ENCODE assay signal across 8 mouse cellular contexts in genomic region chr9:72169728-72170188, GRCm38 (mm10). TPM values are rescaled to one million over a fixed set of nuclear protein-coding genes. Genes with fewer than 3 reads are reported as not detected.
A peak's percentile ranks its signal among the peaks of the same experiment; 100 is the strongest.
DNase-seq lines count a peak whose midpoint lies in the region; ATAC-seq lines count a peak whose summit lies in the region.

No protein-coding gene starts in this region.

- DNase-seq in B cell, adult 2 months = peak; percentile 22 to 30
- peak; percentile 55 for DNase-seq in adrenal gland, postnatal 25 days
- DNase-seq in gastrocnemius, adult 18-20 months (ENCODE audit: low spot score) = peak; percentile 42
- no peak for DNase-seq in hindbrain, embryonic 14.5 days (ENCODE audit: low spot score)
- DNase-seq in liver = peak; percentile 35
- peak; percentile 40 for DNase-seq in testis, postnatal 14 days (ENCODE audit: low spot score)
- no peak for DNase-seq in frontal cortex, adult 2 months (ENCODE audit: extremely low spot score in 1 of 2, low spot score in 1 of 2)

- WGBS in hindbrain, embryonic 14.5 days = 9% methylated on average over 12 of the region's 12 CpGs
- WGBS in midbrain, embryonic 15.5 days = 5% methylated on average over 12 of the region's 12 CpGs

- peaks cover 6% of the 10 kb centered on the region; the same call in 1 of the 2 replicates for H3K4me1 ChIP-seq in hindbrain, embryonic 14.5 days (replicated peaks; ENCODE audit: control insufficient read depth, insufficient read depth, low read length)
- peaks cover 8% of the 10 kb centered on the region for H3K4me1 ChIP-seq in midbrain, embryonic 15.5 days

- ATAC-seq in hindbrain, embryonic 14.5 days (ENCODE audit: low FRiP score) = no peak
- no peak for ATAC-seq in midbrain, embryonic 15.5 days (replicated peaks)

- no peaks in the 10 kb centered on the region for H3K36me3 ChIP-seq in hindbrain, embryonic 14.5 days (replicated peaks; ENCODE audit: control insufficient read depth, insufficient read depth)
- no peaks in the 10 kb centered on the region for H3K36me3 ChIP-seq in midbrain, embryonic 15.5 days (replicated peaks)

- peak overlapping the region; percentile 14; the same call in 1 of the 2 replicates for H3K4me3 ChIP-seq in hindbrain, embryonic 14.5 days (replicated peaks; ENCODE audit: low read length)
- H3K4me3 ChIP-seq in midbrain, embryonic 15.5 days = peak overlapping the region; percentile 24

- H3K27ac ChIP-seq in hindbrain, embryonic 14.5 days = no peak overlapping the region
- no peak overlapping the region for H3K27ac ChIP-seq in midbrain, embryonic 15.5 days

- no peaks in the 10 kb centered on the region for H3K9me3 ChIP-seq in hindbrain, embryonic 14.5 days (ENCODE audit: control insufficient read depth, low read length)
- no peaks in the 10 kb centered on the region for H3K9me3 ChIP-seq in midbrain, embryonic 15.5 days

- H3K4me2 ChIP-seq in hindbrain, embryonic 14.5 days (replicated peaks) = peak overlapping the region; percentile 45
- peak overlapping the region; percentile 45 for H3K4me2 ChIP-seq in midbrain, embryonic 15.5 days

- no peaks in the 10 kb centered on the region for H3K27me3 ChIP-seq in hindbrain, embryonic 14.5 days (ENCODE audit: control insufficient read depth, insufficient read depth, low read length)
- no peaks in the 10 kb centered on the region for H3K27me3 ChIP-seq in midbrain, embryonic 15.5 days (replicated peaks)

- peak overlapping the region; percentile 32 for H3K9ac ChIP-seq in hindbrain, embryonic 14.5 days
- peak overlapping the region; percentile 24; the same call in 1 of the 2 replicates for H3K9ac ChIP-seq in midbrain, embryonic 15.5 days

RNA-seq across cellular contexts. Expression of gene Tcf12, which starts 58.1 kb away (rescaled TPM):
- total RNA-seq in adrenal gland, postnatal 25 days (2021) = 83.1 and 89.3 TPM in 2 replicates
- total RNA-seq in gastrocnemius, adult 18-20 months (2021) = 10 to 100 TPM; 22.4 to 29.2 TPM
- polyA plus RNA-seq in hindbrain, embryonic 14.5 days (2014; fragmentation: Nextera tagmentation; extraction: Ambion mirVana) = 83.0 and 94.8 TPM in 2 replicates
- polyA plus RNA-seq in midbrain, embryonic 15.5 days (2015; fragmentation: Nextera tagmentation; extraction: Ambion mirVana) = 59.9 and 60.9 TPM in 2 replicates
- polyA plus RNA-seq in frontal cortex, adult 2 months (2012; rRNA removed) = 46.0 and 46.1 TPM in 2 replicates

Comparison
In these comparisons a context has a peak if more than half of its experiments do, and no peak if none do; other contexts are left out.
1. DNase-seq: peak in B cell, adult 2 months (2 of 2), adrenal gland, postnatal 25 days (single experiment), gastrocnemius, adult 18-20 months (single experiment), liver (single experiment) and testis, postnatal 14 days (single experiment); none in hindbrain, embryonic 14.5 days (single experiment) and frontal cortex, adult 2 months (0 of 2).